Mouse (Mus musculus): ENCODE results near the gene Atp10a.

DNA sequence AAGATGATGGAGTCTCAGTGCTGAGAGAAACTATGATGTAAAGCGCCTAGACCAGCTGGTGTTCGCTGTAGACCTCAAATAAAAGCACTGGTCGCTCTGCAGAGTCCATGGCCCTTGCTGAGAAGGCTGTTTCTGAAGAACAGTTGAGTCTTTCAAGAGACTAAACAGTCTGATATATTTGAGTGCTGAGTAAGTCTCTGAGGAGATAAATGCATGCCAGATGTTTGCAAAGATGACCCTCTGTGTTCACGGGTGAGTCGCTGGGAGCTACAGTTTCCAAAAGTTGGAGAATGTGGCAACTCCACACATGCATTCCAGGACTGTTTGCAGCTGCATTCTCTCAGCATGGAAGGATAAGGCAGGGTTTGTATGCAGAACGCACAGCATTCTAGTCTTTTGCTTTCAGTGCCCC is 77.5 kb downstream of the Atp10a start:
- TF ChIP-seq POLR2A (IDR thresholded peaks at IDR 0.05; ENCODE audit: borderline replicate concordance, insufficient read depth, low read length), result no peak
- TF ChIP-seq CTCF (IDR thresholded peaks at IDR 0.05; ENCODE audit: borderline replicate concordance, insufficient read depth, low read depth, low read length), result no peak

Measured in cerebellum, adult 2 months (tissue).